Mouse (Mus musculus) bone marrow macrophage, adult 2 months (primary cell): ENCODE measurements around the gene Zfp408.

Experiments used
- CTCF ChIP-seq: IDR thresholded peaks from 2 replicates; pipeline ENCODE4 v1.5.1; 2012; ENCODE audit warnings: low read depth, mild to moderate bottlenecking, low read length, moderate library complexity
- POLR2A ChIP-seq: IDR thresholded peaks from 2 replicates; pipeline ENCODE4 v1.6.1; 2012; ENCODE audit warnings: mild to moderate bottlenecking, low read depth, low read length, borderline replicate concordance

GRCm38 (mm10) chr2:91674895-91675294 is 25.3 kb upstream of the Zfp408 start:
- TF ChIP-seq CTCF (no peak), POLR2A (no peak)
